Mouse (Mus musculus): ENCODE measurements around the gene Pcdh10. TPM values are rescaled to one million over a fixed set of nuclear protein-coding genes. Genes with fewer than 3 reads are reported as not detected.

Gene Pcdh10
- total RNA-seq (2012; rRNA removed), result not detected in 2 replicates
- not detected for polyA plus RNA-seq (2012; ENCODE audit: insufficient read depth in 1 of 2, insufficient read length in 2 of 2, low read depth in 1 of 2, low replicate concordance in 2 of 2, missing spikeins in 1 of 2)

DNA sequence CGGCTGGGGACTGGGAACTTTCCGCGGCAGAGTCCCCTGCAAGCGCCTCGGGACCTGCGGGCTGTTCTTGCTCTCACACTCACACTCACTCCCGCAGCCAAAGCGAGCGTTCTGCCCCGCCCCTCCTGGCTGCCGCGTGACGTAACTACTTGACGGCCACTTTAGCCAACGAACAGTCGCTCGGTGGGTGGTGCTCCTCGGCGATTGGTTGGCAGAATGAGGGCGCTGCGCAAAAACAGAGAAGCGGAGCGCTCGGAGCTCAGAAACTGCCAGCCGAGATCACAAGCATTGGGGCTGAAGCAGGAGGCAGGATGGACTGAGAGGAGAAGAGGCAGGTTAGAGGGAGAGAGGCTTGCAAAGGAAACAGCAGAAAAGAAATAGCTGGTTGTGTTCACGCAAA, at the start of gene Pcdh10:
Gene Pcdh10 (plus strand): TSS at position 254 of the 400 bp plus-strand sequence.
- H3K36me3 ChIP-seq (ENCODE audit: control insufficient read depth in 1 of 2, insufficient read depth in 2 of 2, low read length in 2 of 2), result no peaks in the 10 kb centered on the region
- H3K79me2 ChIP-seq (ENCODE audit: control insufficient read depth, insufficient read depth, low read length, poor library complexity), result no peaks in the 10 kb centered on the region
- no peaks in the 10 kb centered on the region for H3K9me3 ChIP-seq (replicated peaks; ENCODE audit: insufficient read depth, low read length)
- H3K4me1 ChIP-seq (ENCODE audit: control insufficient read depth in 1 of 2, insufficient read depth in 2 of 2, low read length in 2 of 2), result no peaks in the 10 kb centered on the region
- no peak for TF ChIP-seq MAZ (IDR thresholded peaks at IDR 0.05; ENCODE audit: low read depth, low read length)
- TF ChIP-seq MAX (IDR thresholded peaks at IDR 0.05; ENCODE audit: low read length), result no peak
- no peak for TF ChIP-seq MXI1 (IDR thresholded peaks at IDR 0.05; ENCODE audit: low read depth, low read length)
- no peak for TF ChIP-seq MYC (IDR thresholded peaks at IDR 0.05; ENCODE audit: low read depth, low read length)
- no peak for TF ChIP-seq BHLHE40 (IDR thresholded peaks at IDR 0.05; ENCODE audit: borderline replicate concordance, low read depth, low read length)
- no peak for TF ChIP-seq MYB (IDR thresholded peaks at IDR 0.05; ENCODE audit: low read depth, low read length)
- no peak for TF ChIP-seq POLR2AphosphoS5 (IDR thresholded peaks at IDR 0.05; ENCODE audit: borderline replicate concordance, low read depth, low read length)
- TF ChIP-seq E2F4 (IDR thresholded peaks at IDR 0.05; ENCODE audit: borderline replicate concordance, low read depth, low read length), result no peak
- TF ChIP-seq TBP (IDR thresholded peaks at IDR 0.05; ENCODE audit: low read depth, low read length), result no peak
- TF ChIP-seq RCOR1 (IDR thresholded peaks at IDR 0.05; ENCODE audit: low read depth, low read length), result no peak
- TF ChIP-seq EP300 (IDR thresholded peaks at IDR 0.05; ENCODE audit: low read depth in 1 of 2, low read length in 2 of 2), result no peak
- TF ChIP-seq SMC3 (IDR thresholded peaks at IDR 0.05; ENCODE audit: low read depth, low read length), result no peak
- no peak for TF ChIP-seq GATA1 (IDR thresholded peaks at IDR 0.05; ENCODE audit: low read depth, low read length)
- no peak for TF ChIP-seq ZNF384 (IDR thresholded peaks at IDR 0.05; ENCODE audit: low read depth, low read length)
- TF ChIP-seq CHD1 (IDR thresholded peaks at IDR 0.05; ENCODE audit: low read depth, low read length), result no peak
- TF ChIP-seq MEF2A (IDR thresholded peaks at IDR 0.05; ENCODE audit: extremely low read depth, insufficient replicate concordance, low read depth, low read length, poor library complexity, severe bottlenecking), result no peak
- H3K27me3 ChIP-seq (ENCODE audit: control insufficient read depth in 1 of 2, insufficient read depth in 2 of 2, low read length in 2 of 2), result no peaks in the 10 kb centered on the region
- no peak within 1 kb of the TSS for H3K4me3 ChIP-seq (ENCODE audit: control insufficient read depth in 1 of 2, insufficient read depth in 1 of 2, low read depth in 2 of 2, low read length in 2 of 2)
- no peak within 1 kb of the TSS for H3K9ac ChIP-seq (ENCODE audit: control insufficient read depth, low read depth, low read length, poor library complexity, severe bottlenecking)
- DNase-seq (ENCODE audit: low read depth, low spot score), result no peak
- no peak within 1 kb of the TSS for H3K27ac ChIP-seq (ENCODE audit: control insufficient read depth, low read depth, low read length)

DNA sequence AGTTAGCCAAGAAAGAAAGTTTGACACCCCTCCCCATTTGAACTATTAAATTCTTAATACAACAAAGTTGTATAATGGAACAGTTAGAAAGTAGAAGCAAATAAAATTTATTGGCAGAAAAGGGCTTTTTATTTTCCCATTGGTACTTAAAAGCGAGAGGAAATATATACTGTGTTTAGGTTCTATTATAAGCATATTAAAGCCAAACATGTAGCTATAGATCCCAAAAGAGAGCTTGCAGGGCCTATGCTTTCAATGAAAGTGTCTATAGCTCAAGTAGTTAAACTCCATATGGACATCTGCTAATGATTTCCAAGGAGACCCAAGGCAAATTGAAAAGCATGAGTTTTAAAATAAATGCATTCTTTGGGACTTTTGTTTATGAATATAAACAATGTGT, 22.3 kb upstream of the Pcdh10 start:
- Histone ChIP-seq H3K79me2 (ENCODE audit: control insufficient read depth, insufficient read depth, low read length, poor library complexity) (no peaks in the 10 kb centered on the region), H3K4me1 (ENCODE audit: control insufficient read depth in 1 of 2, insufficient read depth in 2 of 2, low read length in 2 of 2) (no peaks in the 10 kb centered on the region), H3K9ac (ENCODE audit: control insufficient read depth, low read depth, low read length, poor library complexity, severe bottlenecking) (no peak overlapping the region), H3K36me3 (ENCODE audit: control insufficient read depth in 1 of 2, insufficient read depth in 2 of 2, low read length in 2 of 2) (no peaks in the 10 kb centered on the region), H3K27ac (ENCODE audit: control insufficient read depth, low read depth, low read length) (no peak overlapping the region), H3K27me3 (ENCODE audit: control insufficient read depth in 1 of 2, insufficient read depth in 2 of 2, low read length in 2 of 2) (no peaks in the 10 kb centered on the region), H3K9me3 (replicated peaks; ENCODE audit: insufficient read depth, low read length) (no peaks in the 10 kb centered on the region), H3K4me3 (ENCODE audit: control insufficient read depth in 1 of 2, insufficient read depth in 1 of 2, low read depth in 2 of 2, low read length in 2 of 2) (no peak overlapping the region)
- TF ChIP-seq BHLHE40 (IDR thresholded peaks at IDR 0.05; ENCODE audit: borderline replicate concordance, low read depth, low read length) (no peak), USF2 (IDR thresholded peaks at IDR 0.05; ENCODE audit: borderline replicate concordance in 1 of 2, insufficient read depth in 1 of 2, low read depth in 1 of 2, low read length in 2 of 2) (no peak), USF1 (IDR thresholded peaks at IDR 0.05; ENCODE audit: low read depth, low read length) (no peak), UBTF (IDR thresholded peaks at IDR 0.05; ENCODE audit: borderline replicate concordance, insufficient read depth, low read depth, low read length) (no peak), RAD21 (IDR thresholded peaks at IDR 0.05; ENCODE audit: low read depth, low read length) (no peak), TBP (IDR thresholded peaks at IDR 0.05; ENCODE audit: low read depth, low read length) (no peak), MAX (IDR thresholded peaks at IDR 0.05; ENCODE audit: low read length) (no peak), MYC (IDR thresholded peaks at IDR 0.05; ENCODE audit: low read depth, low read length) (no peak), POLR2A (IDR thresholded peaks at IDR 0.05; ENCODE audit: control insufficient read depth in 1 of 2, insufficient read depth in 1 of 2, low read depth in 1 of 2, low read length in 2 of 2, poor library complexity in 1 of 2) (no peak), NELFE (IDR thresholded peaks at IDR 0.05; ENCODE audit: low read depth, low read length) (no peak), GATA1 (IDR thresholded peaks at IDR 0.05; ENCODE audit: low read depth, low read length) (no peak), ETS1 (IDR thresholded peaks at IDR 0.05; ENCODE audit: low read depth, low read length) (no peak), TAL1 (IDR thresholded peaks at IDR 0.05; ENCODE audit: low read length) (no peak), NRF1 (IDR thresholded peaks at IDR 0.05; ENCODE audit: insufficient read depth, low read depth, low read length, poor library complexity, severe bottlenecking) (no peak), MYB (IDR thresholded peaks at IDR 0.05; ENCODE audit: low read depth, low read length) (no peak), ZMIZ1 (IDR thresholded peaks at IDR 0.05; ENCODE audit: low read depth, low read length) (no peak), SIN3A (IDR thresholded peaks at IDR 0.05; ENCODE audit: low read length) (no peak), GABPA (IDR thresholded peaks at IDR 0.05; ENCODE audit: low read depth, low read length) (no peak), ZNF384 (IDR thresholded peaks at IDR 0.05; ENCODE audit: low read depth, low read length) (no peak)
- DNase-seq (ENCODE audit: low read depth, low spot score), result no peak

Measured in MEL (cell line).